Mouse (Mus musculus) heart, embryonic 14.5 days (tissue): ENCODE results near the gene Sucla2. TPM values are rescaled to one million over a fixed set of nuclear protein-coding genes. Genes with fewer than 3 reads are reported as not detected.
"Not testable (repeated sequence)": the region's sequence is repeated elsewhere in the genome, so short reads cannot be mapped to it uniquely, and the experiment has no call there.

Experiments used
- ATAC-seq: fragments of 200-750 bp; cut with Nextera tagmentation; 2 replicates; pipeline ENCODE4 v1.8.0; 2017; ENCODE audit warnings: low read depth, moderate TSS enrichment; ENCODE audit not compliant: insufficient number of reproducible peaks, insufficient read depth, low FRiP score
- H3K27ac ChIP-seq, 2 experiments: fragments of 200-500 bp in 1 of 2; fragments of 300-500 bp in 1 of 2; sonication (generic) in 1 of 2; replicated peaks in 1 of 2; 2 replicates each; pipeline ENCODE4 v1.5.1; 2012 to 2014; ENCODE audit warnings: low read depth in 2 of 2, low read length in 2 of 2, control low read depth in 1 of 2, mild to moderate bottlenecking in 1 of 2, mixed read lengths in 1 of 2; ENCODE audit not compliant: control insufficient read depth in 1 of 2, insufficient read depth in 1 of 2
- H3K27me3 ChIP-seq: fragments of 300-500 bp; sonication (generic); 2 replicates; pipeline ENCODE4 v1.6.1; 2014; ENCODE audit warnings: mild to moderate bottlenecking, low read length, control low read depth; ENCODE audit not compliant: control insufficient read depth, insufficient read depth
- H3K36me3 ChIP-seq: fragments of 300-500 bp; sonication (generic); 2 replicates; pipeline ENCODE4 v1.6.1; 2014; ENCODE audit warnings: mild to moderate bottlenecking, control low read depth, low read length, mixed read lengths; ENCODE audit not compliant: control insufficient read depth, insufficient read depth
- H3K4me1 ChIP-seq, 2 experiments: fragments of 200-500 bp in 1 of 2; fragments of 300-500 bp in 1 of 2; sonication (generic) in 1 of 2; 2 replicates each; pipeline ENCODE4 v1.6.1; 2012 to 2014; ENCODE audit warnings: low read length in 2 of 2, control low read depth in 1 of 2, mixed read lengths in 1 of 2; ENCODE audit not compliant: control insufficient read depth in 2 of 2, insufficient read depth in 2 of 2
- H3K4me2 ChIP-seq: fragments of 300-500 bp; sonication (generic); 2 replicates; pipeline ENCODE4 v1.6.1; 2014; ENCODE audit warnings: mild to moderate bottlenecking, low read length
- H3K4me3 ChIP-seq, 2 experiments: fragments of 200-500 bp in 1 of 2; fragments of 300-500 bp in 1 of 2; sonication (generic) in 1 of 2; 2 replicates each; pipeline ENCODE4 v1.5.1; 2012 to 2014; ENCODE audit warnings: low read length in 2 of 2, mild to moderate bottlenecking in 2 of 2, control low read depth in 1 of 2, low read depth in 1 of 2, moderate library complexity in 1 of 2; ENCODE audit not compliant: control insufficient read depth in 1 of 2, insufficient read depth in 1 of 2
- H3K9ac ChIP-seq: fragments of 300-500 bp; sonication (generic); 2 replicates; pipeline ENCODE4 v1.6.1; 2014; ENCODE audit warnings: mild to moderate bottlenecking, low read length
- H3K9me3 ChIP-seq: fragments of 300-500 bp; sonication (generic); 2 replicates; pipeline ENCODE4 v1.6.1; 2016; ENCODE audit warnings: low read length, control low read depth; ENCODE audit not compliant: control insufficient read depth
- WGBS: fragments of 180-500 bp; shearing (Covaris S2); extraction: QIAGEN DNeasy Blood & Tissue Kit; methylation state at CpG from one replicate; pipeline ENCODE4 v1.1.7; 2014; 5-methylcytosine and 5-hydroxymethylcytosine counted together
- polyA plus RNA-seq: library from polyadenylated mRNA; unstranded; fragments of >200 nt; fragmentation: Nextera tagmentation; extraction: Ambion mirVana; gene quantifications from 2 replicates; pipeline ENCODE4 v1.2.1, GENCODE M21; 2014

The Sucla2 gene
- polyA plus RNA-seq, 1 experiment from 2014 or later = 240 TPM

DNA sequence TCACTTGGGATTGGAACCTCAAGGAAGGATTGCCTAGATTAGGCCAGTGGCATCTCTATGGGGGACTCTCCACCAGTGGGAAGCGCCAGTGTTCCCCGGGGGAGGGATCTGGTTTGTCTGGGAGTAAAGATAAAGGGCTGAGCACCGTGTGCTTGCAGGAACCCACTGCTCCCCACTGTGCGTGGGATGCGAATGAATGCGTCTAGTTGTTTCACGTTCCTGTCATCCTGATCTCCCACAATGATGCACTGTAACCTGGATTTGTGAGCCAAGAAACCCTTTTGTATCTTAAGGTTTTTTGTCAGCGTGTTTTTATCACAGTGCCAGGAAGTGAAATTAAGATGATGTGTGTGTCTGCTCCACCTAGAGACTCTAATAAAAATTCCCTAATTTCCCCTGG is 25.6 kb downstream of the Sucla2 start:
- no peaks in the 10 kb centered on the region for H3K27me3 ChIP-seq
- WGBS = 39% methylated on average over 8 of the region's 8 CpGs
- H3K27ac ChIP-seq = no peak overlapping the region
- no peak overlapping the region for H3K4me3 ChIP-seq
- 0 out of 2 replicates have a peak, but pooled peaks cover 4% of the 10 kb centered on the region for H3K36me3 ChIP-seq
- no peak for ATAC-seq
- no peak overlapping the region for H3K4me2 ChIP-seq
- H3K9me3 ChIP-seq = no peaks in the 10 kb centered on the region
- no peak overlapping the region for H3K9ac ChIP-seq
- H3K4me1 ChIP-seq = peaks cover 0 to 7% of the 10 kb centered on the region in 2 experiments; a peak in 1 of 4 replicates

DNA sequence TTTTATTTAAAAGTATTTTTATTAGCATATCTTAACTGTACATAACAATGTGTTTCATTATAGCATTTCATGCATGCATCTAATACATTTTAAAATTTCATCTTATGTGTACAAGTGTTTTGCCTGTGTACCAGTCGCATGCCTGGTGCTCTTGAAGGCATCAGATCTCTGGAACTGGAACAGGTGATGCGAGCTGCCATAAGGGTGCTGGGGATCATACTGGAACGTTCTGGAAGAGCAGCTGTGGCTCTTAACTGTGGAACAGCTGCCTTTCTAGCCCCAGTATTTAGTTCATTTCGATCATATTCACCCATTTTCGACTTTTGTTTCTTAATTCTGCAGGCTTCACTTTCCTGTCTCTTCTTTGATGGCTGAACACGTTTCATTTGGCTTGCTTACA is 26.0 kb downstream of the Sucla2 start:
- Histone ChIP-seq H3K36me3 (peaks cover 8% of the 10 kb centered on the region), H3K9me3 (no peaks in the 10 kb centered on the region), H3K4me2 (no peak overlapping the region), H3K27ac (no peak overlapping the region), H3K9ac (no peak overlapping the region), H3K4me1 (peaks cover 0 to 7% of the 10 kb centered on the region in 2 experiments; a peak in 1 of 4 replicates), H3K4me3 (no peak overlapping the region), H3K27me3 (no peaks in the 10 kb centered on the region)
- WGBS = 75% methylated on average over 6 of the region's 6 CpGs
- ATAC-seq = no peak

DNA sequence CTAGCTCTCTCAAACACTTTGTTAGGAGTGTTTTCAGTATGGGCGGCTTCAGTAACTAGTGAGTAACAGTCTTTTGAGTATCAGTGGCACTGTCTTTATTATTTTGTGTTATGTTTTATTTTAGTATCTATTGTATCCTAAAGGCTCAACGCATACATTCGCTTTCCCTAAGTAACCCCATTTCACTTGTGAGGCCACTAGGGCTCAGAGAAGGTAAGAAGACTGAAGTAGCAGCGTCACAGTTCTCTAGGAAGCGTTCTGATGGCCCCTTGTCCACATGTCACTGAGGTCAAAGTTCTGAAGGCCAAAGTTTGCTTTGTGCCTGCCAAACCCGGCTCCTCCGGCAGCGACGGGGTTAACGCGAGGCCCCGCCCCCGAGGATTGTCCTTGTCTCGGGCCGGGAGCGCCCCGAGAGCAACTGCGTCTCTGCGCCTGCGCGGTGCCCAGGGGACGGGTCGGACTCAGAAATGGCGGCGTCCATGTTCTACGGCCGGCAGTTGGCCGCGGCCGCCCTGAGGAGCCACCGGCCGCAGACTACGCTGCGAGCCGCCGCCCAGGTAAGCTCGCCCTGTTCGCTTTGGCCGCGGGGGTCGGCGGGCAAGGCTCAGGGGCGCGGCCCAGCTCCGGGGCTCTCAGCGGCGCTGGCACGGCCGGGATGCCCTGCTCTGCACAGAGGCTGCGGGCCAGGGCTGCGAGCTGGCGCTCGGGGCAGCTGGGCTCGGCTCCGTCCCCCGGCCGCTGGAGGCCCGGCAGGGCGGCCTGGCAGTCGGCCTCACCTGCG is 27.4 kb downstream of the Sucla2 start:
- no peaks in the 10 kb centered on the region for H3K27me3 ChIP-seq
- peaks cover 10% of the 10 kb centered on the region for H3K36me3 ChIP-seq
- H3K4me2 ChIP-seq = peak overlapping the region; percentile 73
- peak; percentile 89 for ATAC-seq
- peaks cover 0 to 7% of the 10 kb centered on the region in 2 experiments; a peak in 1 of 4 replicates for H3K4me1 ChIP-seq
- WGBS = 4% methylated on average over 56 of the region's 61 CpGs
- peak overlapping the region; percentile 62 to 86 for H3K4me3 ChIP-seq
- H3K27ac ChIP-seq = peak overlapping the region; percentile 9 to 83
- peak overlapping the region; percentile 88 for H3K9ac ChIP-seq
- H3K9me3 ChIP-seq = no peaks in the 10 kb centered on the region

DNA sequence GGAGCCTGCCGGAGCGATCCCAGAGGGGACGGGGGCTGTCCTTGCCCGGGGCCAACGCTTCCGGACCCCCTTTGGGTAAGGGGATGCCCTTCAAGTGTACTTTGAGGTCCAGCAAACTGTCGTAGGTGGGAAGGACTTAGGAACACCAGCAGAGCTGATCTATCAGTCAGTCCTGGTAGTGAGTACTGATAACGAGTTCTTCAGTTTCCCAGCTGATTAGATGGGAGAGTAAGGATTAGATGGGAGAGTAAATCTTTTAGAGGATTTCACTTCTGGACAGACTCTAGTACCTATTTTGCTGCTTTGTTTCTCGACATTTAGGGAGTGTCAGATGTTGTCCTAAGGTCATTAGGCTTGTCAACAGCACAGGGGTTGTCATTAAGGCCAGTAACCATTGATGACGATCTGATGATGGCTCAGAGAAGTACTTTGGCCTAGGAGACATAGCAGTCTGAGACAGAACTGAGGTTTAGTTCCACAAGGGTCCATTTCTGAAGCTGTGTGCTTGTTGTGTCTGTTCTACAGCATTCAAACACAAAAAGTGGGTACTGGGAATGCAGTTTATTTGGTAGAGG is 28.1 kb downstream of the Sucla2 start:
- Histone ChIP-seq H3K27ac (peak overlapping the region; percentile 56 to 83), H3K9me3 (no peaks in the 10 kb centered on the region), H3K4me1 (peaks cover 0 to 7% of the 10 kb centered on the region in 2 experiments; a peak in 1 of 4 replicates), H3K27me3 (no peaks in the 10 kb centered on the region), H3K9ac (peak overlapping the region; percentile 88), H3K4me3 (peak overlapping the region; percentile 62 to 86), H3K4me2 (peak overlapping the region; percentile 73), H3K36me3 (peaks cover 10% of the 10 kb centered on the region)
- ATAC-seq = no peak; the same call in 1 of the 2 replicates
- under 1% methylated on average over 10 of the region's 10 CpGs for WGBS

DNA sequence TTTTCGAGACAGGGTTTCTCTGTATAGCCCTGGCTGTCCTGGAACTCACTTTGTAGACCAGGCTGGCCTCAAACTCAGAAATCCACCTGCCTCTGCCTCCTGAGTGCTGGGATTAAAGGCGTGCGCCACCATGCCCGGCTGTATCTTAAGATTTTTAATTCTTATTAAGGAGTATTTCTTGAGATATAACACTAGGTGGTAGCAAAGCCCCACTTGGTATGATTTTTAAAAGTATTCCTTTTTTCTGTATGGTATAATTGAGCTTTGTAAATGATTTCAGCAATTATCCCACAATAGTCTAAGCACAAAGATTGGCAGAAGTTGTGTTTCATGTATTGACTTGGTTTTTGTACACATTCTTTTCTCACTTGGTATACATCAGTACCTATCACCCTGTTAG is 44.7 kb downstream of the Sucla2 start:
- H3K4me1 ChIP-seq, H3K4me2 ChIP-seq, H3K9me3 ChIP-seq, H3K4me3 ChIP-seq, H3K9ac ChIP-seq, H3K27ac ChIP-seq, ATAC-seq, H3K27me3 ChIP-seq: not testable (repeated sequence)
- WGBS = 93% methylated on average over 4 of the region's 4 CpGs
- H3K36me3 ChIP-seq = peaks cover 33% of the 10 kb centered on the region

DNA sequence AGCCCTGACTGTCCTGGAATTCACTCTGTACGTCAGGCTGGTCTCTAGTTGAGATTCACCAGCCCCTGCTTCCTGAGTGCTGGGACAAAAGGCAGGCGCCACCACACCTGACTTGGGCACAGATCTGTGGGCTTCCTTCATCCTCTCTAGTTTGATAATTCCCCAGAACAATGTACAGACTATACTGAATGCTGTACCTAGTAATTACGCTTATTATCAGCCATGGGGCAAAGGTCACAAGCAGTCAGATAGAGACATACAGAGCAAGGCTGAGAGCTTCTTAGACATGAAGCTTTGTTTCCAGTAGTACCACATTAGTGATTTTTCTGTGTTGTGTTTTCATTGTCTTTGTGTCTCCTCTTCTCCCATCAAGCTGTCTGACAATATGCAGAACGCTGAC is 46.0 kb downstream of the Sucla2 start:
- WGBS = 76% methylated on average over 4 of the region's 4 CpGs
- H3K36me3 ChIP-seq = peaks cover 38% of the 10 kb centered on the region

DNA sequence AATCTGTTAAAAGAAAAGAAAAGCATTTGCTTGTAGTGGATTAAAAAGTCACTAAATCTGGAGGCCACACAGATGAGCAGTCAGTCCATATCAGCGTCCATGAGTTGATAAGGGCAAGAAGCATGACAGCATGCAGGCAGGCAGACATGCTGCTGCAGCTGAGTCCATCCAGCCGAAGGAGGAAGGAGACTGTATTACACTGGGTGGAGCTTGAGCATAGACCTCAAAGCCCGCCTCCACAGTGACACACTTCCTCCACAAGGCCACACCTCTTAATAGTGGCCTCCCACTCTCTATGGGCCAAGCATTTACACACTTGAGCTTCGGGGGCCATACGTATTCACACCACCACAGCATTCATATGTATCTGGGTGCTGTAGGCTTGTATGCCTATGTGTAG is 48.9 kb downstream of the Sucla2 start:
- no peak overlapping the region for H3K27ac ChIP-seq
- H3K4me3 ChIP-seq = no peak overlapping the region
- peaks cover 44% of the 10 kb centered on the region for H3K36me3 ChIP-seq
- no peaks in the 10 kb centered on the region for H3K9me3 ChIP-seq
- WGBS = 71% methylated on average over 5 of the region's 5 CpGs
- no peaks in the 10 kb centered on the region for H3K4me1 ChIP-seq
- no peak for ATAC-seq
- H3K27me3 ChIP-seq = no peaks in the 10 kb centered on the region
- H3K9ac ChIP-seq = no peak overlapping the region
- no peak overlapping the region for H3K4me2 ChIP-seq

More for the DNA sequence above, 46.0 kb downstream of the Sucla2 start:
- Histone ChIP-seq H3K9ac (no peak overlapping the region), H3K27me3 (no peaks in the 10 kb centered on the region), H3K27ac (no peak overlapping the region), H3K9me3 (0 out of 2 replicates have a peak, but pooled peaks cover 3% of the 10 kb centered on the region), H3K4me2 (no peak overlapping the region), H3K4me3 (no peak overlapping the region), H3K4me1 (no peaks in the 10 kb centered on the region)
- ATAC-seq = no peak
